Mouse (Mus musculus) v-Abl transformed pro-B cells (cell line): Measurements from ENCODE around the gene 1500009C09Rik.

Source experiments
- in situ Hi-C, 2 experiments: fragments of 400-800 bp; cut with MboI; formaldehyde crosslinking; loops; one replicate each; pipeline ENCODE4 v1.15.1; 2025; ENCODE audit not compliant: unreplicated experiment in 2 of 2

1500009C09Rik gene

GRCm38 (mm10) chr15:82218778-82219666 lies 33.2 kb upstream of the 1500009C09Rik start:
- in situ Hi-C loops: no loop called here

GRCm38 (mm10) chr15:82220003-82220675 lies 32.1 kb upstream of the 1500009C09Rik start:
- in situ Hi-C loops: loop anchor here in 1 of 2 experiments (5.0 kb wide), 1 partner anchor 33 kb away; no protein-coding TSS in a partner anchor

- in situ Hi-C loops: loop anchor here in 1 of 2 experiments (5.0 kb wide), 1 partner anchor 34 kb away; no protein-coding TSS in a partner anchor
Measured at GRCm38 (mm10) chr15:82221104-82221860, 30.9 kb upstream of the 1500009C09Rik start.

GRCm38 (mm10) chr15:82223251-82223650 lies 28.9 kb upstream of the 1500009C09Rik start:
- in situ Hi-C loops: loop anchor here in 1 of 2 experiments (5.0 kb wide), 1 partner anchor 36 kb away; no protein-coding TSS in a partner anchor

- in situ Hi-C loops: loop anchor here in 1 of 2 experiments (5.0 kb wide), 1 partner anchor 37 kb away; no protein-coding TSS in a partner anchor
Measured at GRCm38 (mm10) chr15:82223657-82224601, 28.3 kb upstream of the 1500009C09Rik start, which contains the start of gene Tnfrsf13c. TSS of gene Tnfrsf13c (minus strand) at chr15:82224369.

GRCm38 (mm10) chr15:82224602-82225215 lies 27.5 kb upstream of the 1500009C09Rik start:
- in situ Hi-C loops: loop anchor here (5.0 kb wide), 2 partner anchors 37 to 82 kb away; no protein-coding TSS in a partner anchor

- in situ Hi-C loops: loop anchor here in 1 of 2 experiments (5.0 kb wide), 2 partner anchors 38 to 83 kb away; no protein-coding TSS in a partner anchor
Measured at GRCm38 (mm10) chr15:82225769-82226168, 26.4 kb upstream of the 1500009C09Rik start.

- in situ Hi-C loops: loop anchor here (5.0 to 10.0 kb wide), 5 partner anchors 42 to 275 kb away; partner anchors contain the start of gene Mei1 (in 1 of the 2)
Measured at GRCm38 (mm10) chr15:82229542-82230045, 22.6 kb upstream of the 1500009C09Rik start.

- in situ Hi-C loops: loop anchor here (5.0 to 10.0 kb wide), 3 partner anchors 93 to 275 kb away; partner anchors contain the start of gene Mei1 (in 1 of the 2)
Measured at GRCm38 (mm10) chr15:82230098-82230611, 22.0 kb upstream of the 1500009C09Rik start.

GRCm38 (mm10) chr15:82231100-82231499 lies 21.1 kb upstream of the 1500009C09Rik start:
- in situ Hi-C loops: loop anchor here (5.0 to 10.0 kb wide), 3 partner anchors 94 to 276 kb away; partner anchors contain the start of gene Mei1 (in 1 of the 2)

GRCm38 (mm10) chr15:82231591-82232378 lies 20.4 kb upstream of the 1500009C09Rik start:
- in situ Hi-C loops: loop anchor here (5.0 to 10.0 kb wide), 3 partner anchors 94 to 277 kb away; partner anchors contain the start of gene Mei1 (in 1 of the 2)

- in situ Hi-C loops: loop anchor here (5.0 to 10.0 kb wide), 3 partner anchors 95 to 278 kb away; partner anchors contain the start of gene Mei1 (in 1 of the 2)
Measured at GRCm38 (mm10) chr15:82232651-82233050, 19.5 kb upstream of the 1500009C09Rik start.

GRCm38 (mm10) chr15:82235661-82236060 lies 16.5 kb upstream of the 1500009C09Rik start:
- in situ Hi-C loops: loop anchor here (5.0 to 10.0 kb wide), 2 partner anchors 168 to 281 kb away; partner anchors contain the start of gene Mei1 (in 1 of the 2)

GRCm38 (mm10) chr15:82236565-82236964 lies 15.6 kb upstream of the 1500009C09Rik start:
- in situ Hi-C loops: loop anchor here (5.0 to 10.0 kb wide), 2 partner anchors 169 to 282 kb away; partner anchors contain the start of gene Mei1 (in 1 of the 2)

- in situ Hi-C loops: no loop called here
Measured at GRCm38 (mm10) chr15:82243311-82243710, 8.9 kb upstream of the 1500009C09Rik start.

- in situ Hi-C loops: no loop called here
Measured at GRCm38 (mm10) chr15:82243742-82244114, 8.5 kb upstream of the 1500009C09Rik start.
